Mouse (Mus musculus): ENCODE measurements around the gene Ctu1. TPM values are rescaled to one million over a fixed set of nuclear protein-coding genes. Genes with fewer than 3 reads are reported as not detected.
"Not testable (repeated sequence)": the region's sequence is repeated elsewhere in the genome, so short reads cannot be mapped to it uniquely, and the experiment has no call there.

The Ctu1 gene
- polyA plus RNA-seq, 1 experiment from 2014 or later: 4.1 TPM

DNA sequence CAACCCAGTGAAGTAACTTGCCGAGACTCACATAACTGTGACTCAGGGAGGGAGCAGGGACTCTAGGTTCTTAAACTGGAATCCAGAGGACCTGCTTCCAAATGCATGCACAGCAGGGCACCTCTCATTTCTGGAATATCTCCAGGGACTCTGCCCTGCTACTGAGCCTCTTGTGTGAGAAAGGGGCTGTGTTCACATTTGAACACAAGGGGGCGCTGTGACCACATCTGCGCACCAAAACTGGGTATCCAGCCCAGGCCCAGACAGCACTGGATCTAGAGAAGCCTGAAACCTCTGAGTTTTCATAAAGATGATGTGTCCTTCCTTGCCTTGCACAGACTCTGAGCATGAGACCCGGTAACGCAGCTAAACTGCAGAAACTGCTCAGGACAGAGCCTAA, 9.1 kb downstream of the Ctu1 start:
- ATAC-seq (ENCODE audit: insufficient read depth): no peak
- Histone ChIP-seq H3K4me3 (replicated peaks) (no peak overlapping the region), H3K4me1 (replicated peaks) (no peaks in the 10 kb centered on the region; the same call in 1 of the 2 replicates), H3K4me2 (no peak overlapping the region), H3K9me3 (replicated peaks) (no peaks in the 10 kb centered on the region), H3K9ac (no peak overlapping the region), H3K36me3 (replicated peaks) (peaks cover 25% of the 10 kb centered on the region), H3K27me3 (no peaks in the 10 kb centered on the region), H3K27ac (replicated peaks) (no peak overlapping the region)
- 23% methylated on average over 5 of the region's 5 CpGs for WGBS (ENCODE audit: insufficient replicate concordance)

DNA sequence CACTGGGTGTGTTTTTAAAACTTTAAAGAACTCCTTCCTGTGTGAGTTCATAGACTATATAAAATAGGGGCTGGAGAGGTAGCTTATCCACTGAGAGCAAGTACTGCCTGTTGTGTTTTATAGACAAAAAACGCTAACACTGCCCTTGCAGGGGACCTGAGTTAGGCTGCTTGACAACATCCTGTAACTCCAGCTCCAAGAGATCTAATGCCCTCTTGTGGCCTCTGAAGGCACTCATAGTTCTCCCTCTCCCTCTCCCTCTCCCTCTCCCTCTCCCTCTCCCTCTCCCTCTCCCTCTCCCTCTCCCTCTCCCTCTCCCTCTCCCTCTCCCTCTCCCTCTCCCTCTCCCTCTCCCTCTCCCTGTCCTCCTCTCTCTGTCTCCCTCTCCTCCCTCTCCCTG, 10.7 kb downstream of the Ctu1 start:
- WGBS (ENCODE audit: insufficient replicate concordance): 3% methylated on average over 1 of the region's 1 CpGs
- not testable (repeated sequence) for H3K27ac ChIP-seq (replicated peaks); ATAC-seq (ENCODE audit: insufficient read depth); H3K4me2 ChIP-seq; H3K36me3 ChIP-seq (replicated peaks); H3K9me3 ChIP-seq (replicated peaks); H3K27me3 ChIP-seq; H3K9ac ChIP-seq; H3K4me3 ChIP-seq (replicated peaks); H3K4me1 ChIP-seq (replicated peaks)

DNA sequence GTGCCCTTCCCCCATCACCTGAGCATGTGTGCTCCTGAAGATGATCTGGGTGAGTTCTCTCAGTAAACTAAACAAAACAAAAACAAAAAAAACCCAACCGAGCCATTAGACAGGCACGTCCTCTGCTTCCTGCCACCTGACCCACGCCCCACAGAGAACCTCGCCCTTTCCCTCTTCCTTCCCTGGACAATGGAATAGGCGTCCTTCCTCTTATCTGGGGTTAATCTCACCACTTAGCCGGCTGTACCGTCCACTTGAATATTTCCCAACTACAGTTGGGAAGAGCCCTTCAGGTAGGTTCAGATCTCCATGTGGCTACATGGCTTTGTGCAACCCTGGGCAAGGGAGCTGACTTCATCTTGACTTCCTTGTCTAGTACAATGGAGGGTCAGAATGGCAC, 13.3 kb downstream of the Ctu1 start:
- Histone ChIP-seq H3K4me3 (replicated peaks) (no peak overlapping the region), H3K36me3 (replicated peaks) (no peaks in the 10 kb centered on the region), H3K9ac (no peak overlapping the region), H3K9me3 (replicated peaks) (no peaks in the 10 kb centered on the region), H3K4me1 (replicated peaks) (no peaks in the 10 kb centered on the region), H3K4me2 (no peak overlapping the region), H3K27ac (replicated peaks) (no peak overlapping the region), H3K27me3 (no peaks in the 10 kb centered on the region)
- WGBS (ENCODE audit: insufficient replicate concordance): 19% methylated on average over 7 of the region's 7 CpGs
- no peak for ATAC-seq (ENCODE audit: insufficient read depth)

DNA sequence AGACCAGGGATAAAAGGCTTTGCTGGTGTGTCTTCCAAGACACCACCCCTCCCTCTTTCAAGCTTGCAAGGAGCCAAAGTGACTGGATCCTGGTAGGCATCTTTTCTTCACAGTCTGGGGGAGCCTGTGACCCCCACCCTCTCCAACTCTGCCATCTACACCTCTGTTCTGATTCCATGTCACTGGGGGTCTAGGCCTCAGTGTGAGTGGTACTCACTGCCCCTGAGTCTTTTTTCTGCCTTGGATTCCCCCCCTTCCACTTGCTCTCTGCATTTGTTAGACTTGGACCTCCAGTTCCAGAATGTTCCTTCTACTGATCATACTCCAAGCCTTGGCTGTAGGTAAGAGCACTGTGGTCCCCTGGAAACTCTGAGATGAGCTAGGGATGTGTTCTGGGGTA, 18.3 kb downstream of the Ctu1 start, which contains the start of gene Klk14:
TSS of gene Klk14 (plus strand) at position 301 of the 400 bp plus-strand sequence.
- no peak within 1 kb of the TSS for H3K4me2 ChIP-seq
- no peak for ATAC-seq (ENCODE audit: insufficient read depth)
- no peaks in the 10 kb centered on the region for H3K27me3 ChIP-seq
- no peaks in the 10 kb centered on the region for H3K4me1 ChIP-seq (replicated peaks)
- H3K9ac ChIP-seq: no peak within 1 kb of the TSS
- H3K36me3 ChIP-seq (replicated peaks): no peaks in the 10 kb centered on the region
- no peaks in the 10 kb centered on the region for H3K9me3 ChIP-seq (replicated peaks)
- H3K27ac ChIP-seq (replicated peaks): no peak within 1 kb of the TSS
- no peak within 1 kb of the TSS for H3K4me3 ChIP-seq (replicated peaks)

DNA sequence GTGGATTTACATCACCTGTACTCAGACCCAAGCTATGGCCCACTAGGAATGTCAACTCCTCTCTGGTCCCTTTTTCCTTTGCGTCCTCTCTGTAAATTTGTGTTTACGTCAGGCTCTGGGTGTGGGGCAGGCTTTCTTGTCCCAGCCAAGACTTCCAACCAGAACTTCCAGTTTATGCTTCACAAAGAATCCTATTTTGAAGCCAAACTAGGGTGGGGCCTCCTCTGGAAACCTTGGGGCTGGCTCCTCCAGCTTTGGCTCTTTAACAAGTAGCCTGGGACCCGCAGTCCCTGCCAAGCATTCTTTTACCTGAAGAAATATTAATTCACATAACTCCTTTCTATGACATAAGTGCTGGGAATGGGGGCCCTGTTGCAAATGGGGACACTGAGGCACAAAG, 38.2 kb downstream of the Ctu1 start:
- whole genome bisulfite sequencing (ENCODE audit: insufficient replicate concordance): 63% methylated on average over 3 of the region's 3 CpGs
- H3K9ac ChIP-seq: no peak overlapping the region
- no peaks in the 10 kb centered on the region for H3K36me3 ChIP-seq (replicated peaks)
- H3K27me3 ChIP-seq: no peaks in the 10 kb centered on the region
- no peaks in the 10 kb centered on the region for H3K4me1 ChIP-seq (replicated peaks)
- no peak overlapping the region for H3K4me3 ChIP-seq (replicated peaks)
- no peak for ATAC-seq (ENCODE audit: insufficient read depth)
- H3K4me2 ChIP-seq: no peak overlapping the region
- no peaks in the 10 kb centered on the region for H3K9me3 ChIP-seq (replicated peaks)
- no peak overlapping the region for H3K27ac ChIP-seq (replicated peaks)

DNA sequence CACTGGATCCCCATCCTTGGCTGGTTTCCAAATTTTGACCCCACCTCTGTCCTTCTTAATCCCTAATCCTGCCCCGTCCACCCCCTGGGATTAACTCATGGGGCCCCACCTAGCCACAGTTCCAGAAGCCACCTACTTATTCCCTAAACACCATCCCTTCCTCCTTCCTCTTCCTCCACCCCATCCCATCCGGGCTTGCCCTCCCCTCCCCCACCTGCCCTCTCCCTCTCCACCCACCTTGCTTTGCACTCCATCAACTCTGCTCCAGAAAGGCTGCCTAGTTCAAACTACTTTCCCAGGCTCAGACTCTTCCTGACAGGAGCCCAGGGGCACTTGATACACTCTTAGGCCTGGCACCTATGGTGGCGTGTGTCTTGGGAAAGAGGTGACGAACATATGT, 40.5 kb downstream of the Ctu1 start, which contains the start of gene Klk13:
TSS of gene Klk13 (plus strand) at position 301 of the 400 bp plus-strand sequence.
- no peak within 1 kb of the TSS for H3K9ac ChIP-seq

DNA sequence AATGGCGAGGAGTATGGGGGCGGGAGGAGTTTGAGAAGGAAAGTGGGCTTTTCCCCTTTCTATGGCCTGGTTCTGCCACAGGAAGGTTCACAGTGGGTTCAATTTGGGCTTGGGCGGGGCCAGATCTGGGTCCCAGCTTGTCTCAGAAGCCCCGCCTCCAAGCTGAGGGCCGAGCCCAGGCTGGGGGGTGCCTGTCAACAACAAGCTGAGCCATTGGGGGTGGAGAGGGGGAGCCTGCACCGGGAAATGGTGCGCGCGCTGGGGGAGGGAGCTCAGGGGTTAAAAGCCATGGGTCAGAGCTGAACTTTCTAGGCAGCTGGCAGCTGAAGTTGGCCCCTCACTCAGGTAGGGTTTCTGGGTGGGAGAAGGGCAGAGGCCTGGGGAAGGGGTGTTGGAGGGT, 41.1 kb downstream of the Ctu1 start:
- H3K9me3 ChIP-seq (replicated peaks): no peaks in the 10 kb centered on the region
- WGBS (ENCODE audit: insufficient replicate concordance): 7% methylated on average over 9 of the region's 9 CpGs
- no peak overlapping the region for H3K27ac ChIP-seq (replicated peaks)
- no peak overlapping the region for H3K4me3 ChIP-seq (replicated peaks)
- H3K9ac ChIP-seq: no peak overlapping the region
- H3K4me1 ChIP-seq (replicated peaks): no peaks in the 10 kb centered on the region
- no peaks in the 10 kb centered on the region for H3K27me3 ChIP-seq
- ATAC-seq (ENCODE audit: insufficient read depth): no peak
- no peaks in the 10 kb centered on the region for H3K36me3 ChIP-seq (replicated peaks)
- no peak overlapping the region for H3K4me2 ChIP-seq

More for the DNA sequence above, 40.5 kb downstream of the Ctu1 start, which contains the start of gene Klk13:
- Histone ChIP-seq H3K4me1 (replicated peaks) (no peaks in the 10 kb centered on the region), H3K4me3 (replicated peaks) (no peak within 1 kb of the TSS), H3K36me3 (replicated peaks) (no peaks in the 10 kb centered on the region), H3K27ac (replicated peaks) (no peak within 1 kb of the TSS), H3K4me2 (no peak within 1 kb of the TSS), H3K27me3 (no peaks in the 10 kb centered on the region), H3K9me3 (replicated peaks) (no peaks in the 10 kb centered on the region)
- WGBS (ENCODE audit: insufficient replicate concordance): 30% methylated on average over 4 of the region's 4 CpGs
- no peak for ATAC-seq (ENCODE audit: insufficient read depth)

DNA sequence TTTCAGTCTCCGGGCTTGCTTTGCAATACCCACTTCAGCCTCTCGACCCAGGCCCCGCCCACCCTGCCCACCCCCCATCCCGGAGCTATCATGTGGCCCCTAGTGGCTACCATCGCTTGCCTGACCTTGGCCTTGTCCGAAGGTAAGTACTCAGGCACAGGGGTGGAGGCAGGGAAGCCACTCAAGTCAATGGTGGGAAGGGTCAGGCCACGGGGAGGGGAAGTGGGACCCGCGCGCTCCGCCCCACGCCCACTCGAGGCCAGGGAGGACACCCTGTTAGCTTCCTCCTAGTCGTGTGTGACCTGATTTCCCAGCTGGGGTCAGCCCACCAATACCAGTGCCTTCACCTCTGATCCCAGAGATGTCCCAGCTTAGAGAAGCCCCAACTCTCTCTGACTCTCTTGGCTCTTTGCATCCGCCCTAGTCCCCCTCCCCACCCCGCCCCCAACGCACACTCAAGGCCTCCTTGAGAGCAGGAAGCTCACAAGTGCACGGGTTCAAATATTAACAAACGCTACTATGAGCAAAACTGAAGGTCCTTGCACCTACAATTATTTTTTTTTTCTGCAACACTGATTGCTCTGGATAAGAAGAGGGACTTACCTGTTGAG, 42.0 kb downstream of the Ctu1 start:
- ATAC-seq (ENCODE audit: insufficient read depth): no peak
- 7% methylated on average over 19 of the region's 19 CpGs for WGBS (ENCODE audit: insufficient replicate concordance)
- H3K4me2 ChIP-seq: no peak overlapping the region

More for the DNA sequence above, 42.0 kb downstream of the Ctu1 start:
- Histone ChIP-seq H3K27ac (replicated peaks) (no peak overlapping the region), H3K9ac (no peak overlapping the region), H3K36me3 (replicated peaks) (no peaks in the 10 kb centered on the region), H3K4me3 (replicated peaks) (no peak overlapping the region), H3K27me3 (no peaks in the 10 kb centered on the region), H3K9me3 (replicated peaks) (no peaks in the 10 kb centered on the region), H3K4me1 (replicated peaks) (no peaks in the 10 kb centered on the region)

Other genes starting within 250 kb of the Ctu1 start
- gene Lim2, start 244.3 kb upstream of the Ctu1 start, polyA plus RNA-seq (2015; fragmentation: Nextera tagmentation; extraction: Ambion mirVana): not detected in 2 replicates
- 17.0 and 17.5 TPM in 2 replicates for gene Nkg7, start 234.9 kb upstream of the Ctu1 start, polyA plus RNA-seq (2015; fragmentation: Nextera tagmentation; extraction: Ambion mirVana)
- not detected in 2 replicates for gene Cldnd2, start 231.2 kb upstream of the Ctu1 start, polyA plus RNA-seq (2015; fragmentation: Nextera tagmentation; extraction: Ambion mirVana)
- 283 and 325 TPM in 2 replicates for gene Etfb, start 227.9 kb upstream of the Ctu1 start, polyA plus RNA-seq (2015; fragmentation: Nextera tagmentation; extraction: Ambion mirVana)
- gene Gm45233, start 227.9 kb upstream of the Ctu1 start, polyA plus RNA-seq (2015; fragmentation: Nextera tagmentation; extraction: Ambion mirVana): not detected in 2 replicates
- gene Vsig10l, start 208.9 kb upstream of the Ctu1 start, polyA plus RNA-seq (2015; fragmentation: Nextera tagmentation; extraction: Ambion mirVana): 1.0 and 1.5 TPM in 2 replicates
- not detected in 2 replicates for gene Iglon5, start 181.9 kb upstream of the Ctu1 start, polyA plus RNA-seq (2015; fragmentation: Nextera tagmentation; extraction: Ambion mirVana)
- not detected in 2 replicates for gene 4931406B18Rik, start 166.1 kb upstream of the Ctu1 start, polyA plus RNA-seq (2015; fragmentation: Nextera tagmentation; extraction: Ambion mirVana)
- gene Cd33, start 127.6 kb upstream of the Ctu1 start, polyA plus RNA-seq (2015; fragmentation: Nextera tagmentation; extraction: Ambion mirVana): 3.0 and 3.6 TPM in 2 replicates
- 0.18 and 0.22 TPM in 2 replicates for gene Zfp658, start 109.8 kb upstream of the Ctu1 start, polyA plus RNA-seq (2015; fragmentation: Nextera tagmentation; extraction: Ambion mirVana)
- 2.0 and 2.2 TPM in 2 replicates for gene Zfp719, start 92.4 kb upstream of the Ctu1 start, polyA plus RNA-seq (2015; fragmentation: Nextera tagmentation; extraction: Ambion mirVana)
- not detected in 2 replicates for gene Zfp819, start 64.8 kb upstream of the Ctu1 start, polyA plus RNA-seq (2015; fragmentation: Nextera tagmentation; extraction: Ambion mirVana)
- 0.05 TPM in 1 of 2 replicates, not detected in the other for gene Ceacam18, start 37.3 kb upstream of the Ctu1 start, polyA plus RNA-seq (2015; fragmentation: Nextera tagmentation; extraction: Ambion mirVana)
- 4.2 and 5.1 TPM in 2 replicates for gene Siglece, start 11.9 kb upstream of the Ctu1 start, polyA plus RNA-seq (2015; fragmentation: Nextera tagmentation; extraction: Ambion mirVana)
- gene Klk14, start 18.4 kb downstream of the Ctu1 start, polyA plus RNA-seq (2015; fragmentation: Nextera tagmentation; extraction: Ambion mirVana): not detected in 2 replicates
- not detected in 2 replicates for gene Klk13, start 40.6 kb downstream of the Ctu1 start, polyA plus RNA-seq (2015; fragmentation: Nextera tagmentation; extraction: Ambion mirVana)
- not detected in 2 replicates for gene Klk12, start 96.9 kb downstream of the Ctu1 start, polyA plus RNA-seq (2015; fragmentation: Nextera tagmentation; extraction: Ambion mirVana)
- not detected in 2 replicates for gene Klk11, start 102.6 kb downstream of the Ctu1 start, polyA plus RNA-seq (2015; fragmentation: Nextera tagmentation; extraction: Ambion mirVana)
- gene Klk10, start 109.0 kb downstream of the Ctu1 start, polyA plus RNA-seq (2015; fragmentation: Nextera tagmentation; extraction: Ambion mirVana): 0.06 and 0.10 TPM in 2 replicates
- gene Klk9, start 119.9 kb downstream of the Ctu1 start, polyA plus RNA-seq (2015; fragmentation: Nextera tagmentation; extraction: Ambion mirVana): not detected in 2 replicates
- 5.1 and 5.4 TPM in 2 replicates for gene Klk8, start 125.6 kb downstream of the Ctu1 start, polyA plus RNA-seq (2015; fragmentation: Nextera tagmentation; extraction: Ambion mirVana)
- gene Klk7, start 139.3 kb downstream of the Ctu1 start, polyA plus RNA-seq (2015; fragmentation: Nextera tagmentation; extraction: Ambion mirVana): not detected in 2 replicates
- gene Klk6, start 152.5 kb downstream of the Ctu1 start, polyA plus RNA-seq (2015; fragmentation: Nextera tagmentation; extraction: Ambion mirVana): not detected in 2 replicates
- gene Klk5, start 170.0 kb downstream of the Ctu1 start, polyA plus RNA-seq (2015; fragmentation: Nextera tagmentation; extraction: Ambion mirVana): not detected in 2 replicates
- not detected in 2 replicates for gene Klk4, start 209.1 kb downstream of the Ctu1 start, polyA plus RNA-seq (2015; fragmentation: Nextera tagmentation; extraction: Ambion mirVana)